Mouse (Mus musculus): ENCODE data around the gene Hist1h4i.

Hist1h4i gene

DNA sequence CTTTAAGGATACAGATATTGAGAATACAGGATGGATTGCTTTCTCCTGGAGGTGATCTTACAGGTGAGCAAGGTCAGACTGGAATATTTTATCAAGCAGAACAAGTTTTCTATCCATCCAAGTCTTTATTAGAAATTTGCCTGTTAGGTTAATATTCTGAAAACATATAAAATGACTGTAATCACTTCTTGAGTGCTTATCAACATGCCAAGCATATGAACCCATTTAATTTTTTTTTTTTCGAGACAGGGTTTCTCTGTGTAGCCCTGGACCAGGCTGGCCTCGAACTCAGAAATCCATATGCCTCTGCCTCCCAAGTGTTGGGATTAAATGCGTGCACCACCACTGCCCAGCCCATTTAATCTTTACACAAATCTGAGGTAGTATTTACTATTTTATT, 4.2 kb downstream of the Hist1h4i start:
- no peak for DNase-seq (ENCODE audit: extremely low spot score)

DNA sequence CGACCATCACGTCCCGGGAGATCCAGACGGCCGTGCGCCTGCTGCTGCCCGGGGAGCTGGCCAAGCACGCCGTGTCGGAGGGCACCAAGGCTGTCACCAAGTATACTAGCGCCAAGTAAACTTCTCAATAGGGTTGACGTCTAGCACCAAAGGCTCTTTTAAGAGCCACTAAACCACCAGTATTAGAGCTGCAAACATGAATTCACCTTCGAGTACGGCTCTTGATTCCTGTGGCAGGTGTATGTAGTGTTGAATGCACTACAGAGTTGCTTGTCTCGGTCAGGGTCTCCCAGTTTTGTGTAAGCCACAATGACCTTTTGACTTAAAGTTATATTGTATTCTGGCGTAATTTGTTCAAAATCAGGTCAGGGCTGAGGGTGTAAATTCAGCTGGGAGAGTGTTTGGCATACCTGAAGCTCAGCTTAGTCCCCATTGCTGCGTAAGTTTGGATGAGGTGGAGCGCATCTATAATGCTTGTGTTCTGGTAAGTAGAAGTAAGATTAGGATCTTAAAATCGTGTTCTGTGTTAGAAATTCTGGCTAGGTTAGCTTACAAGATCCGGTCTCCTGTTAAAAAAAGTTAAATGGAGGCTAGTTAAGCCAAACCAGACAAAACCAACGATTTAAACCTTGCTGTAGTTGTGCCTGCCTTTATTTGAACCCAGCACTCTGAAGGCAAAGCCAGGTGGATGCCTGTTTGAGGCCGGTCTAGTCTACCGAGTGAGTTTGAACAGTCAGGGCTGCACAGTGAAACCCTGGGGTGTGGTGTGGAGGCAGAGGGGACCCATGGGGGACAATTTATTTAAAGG, 4.8 kb downstream of the Hist1h4i start:
- DNase-seq (ENCODE audit: extremely low spot score), result peak; percentile 82

DNA sequence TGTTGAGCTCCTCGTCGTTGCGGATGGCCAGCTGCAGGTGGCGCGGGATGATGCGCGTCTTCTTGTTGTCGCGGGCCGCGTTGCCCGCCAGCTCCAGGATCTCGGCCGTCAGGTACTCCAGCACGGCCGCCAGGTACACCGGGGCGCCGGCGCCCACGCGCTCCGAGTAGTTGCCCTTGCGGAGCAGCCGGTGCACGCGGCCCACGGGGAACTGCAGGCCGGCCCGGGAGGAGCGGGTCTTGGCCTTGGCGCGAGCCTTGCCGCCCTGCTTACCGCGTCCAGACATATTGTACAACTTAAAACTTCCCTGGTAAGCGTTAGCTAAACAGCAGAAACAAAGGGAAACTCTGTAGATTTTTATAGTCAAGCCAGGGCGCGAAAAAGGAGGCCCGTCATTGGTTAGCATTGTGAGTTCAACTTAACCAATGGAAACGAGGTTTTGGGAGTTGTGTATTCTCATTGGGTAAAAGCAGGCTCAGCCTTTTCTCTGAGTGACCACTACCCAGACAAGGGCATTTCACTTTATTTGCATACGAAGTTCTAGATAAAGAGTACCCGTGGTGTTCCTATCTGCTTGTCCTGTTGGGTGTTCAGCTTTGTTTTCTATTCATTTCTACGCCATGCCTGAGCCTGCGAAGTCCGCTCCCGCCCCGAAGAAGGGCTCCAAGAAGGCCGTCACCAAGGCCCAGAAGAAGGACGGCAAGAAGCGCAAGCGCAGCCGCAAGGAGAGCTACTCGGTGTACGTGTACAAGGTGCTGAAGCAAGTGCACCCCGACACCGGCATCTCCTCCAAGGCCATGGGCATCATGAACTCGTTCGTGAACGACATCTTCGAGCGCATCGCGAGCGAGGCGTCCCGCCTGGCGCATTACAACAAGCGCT, 5.7 kb downstream of the Hist1h4i start, which contains the start of the genes Hist1h2ah and Hist1h2bk:
Gene Hist1h2ah (minus strand): TSS at position 302 of the 882 bp plus-strand sequence.
Gene Hist1h2bk (plus strand): TSS at position 604 of the 882 bp plus-strand sequence.
- peak; percentile 97 for DNase-seq (ENCODE audit: extremely low spot score)

DNA sequence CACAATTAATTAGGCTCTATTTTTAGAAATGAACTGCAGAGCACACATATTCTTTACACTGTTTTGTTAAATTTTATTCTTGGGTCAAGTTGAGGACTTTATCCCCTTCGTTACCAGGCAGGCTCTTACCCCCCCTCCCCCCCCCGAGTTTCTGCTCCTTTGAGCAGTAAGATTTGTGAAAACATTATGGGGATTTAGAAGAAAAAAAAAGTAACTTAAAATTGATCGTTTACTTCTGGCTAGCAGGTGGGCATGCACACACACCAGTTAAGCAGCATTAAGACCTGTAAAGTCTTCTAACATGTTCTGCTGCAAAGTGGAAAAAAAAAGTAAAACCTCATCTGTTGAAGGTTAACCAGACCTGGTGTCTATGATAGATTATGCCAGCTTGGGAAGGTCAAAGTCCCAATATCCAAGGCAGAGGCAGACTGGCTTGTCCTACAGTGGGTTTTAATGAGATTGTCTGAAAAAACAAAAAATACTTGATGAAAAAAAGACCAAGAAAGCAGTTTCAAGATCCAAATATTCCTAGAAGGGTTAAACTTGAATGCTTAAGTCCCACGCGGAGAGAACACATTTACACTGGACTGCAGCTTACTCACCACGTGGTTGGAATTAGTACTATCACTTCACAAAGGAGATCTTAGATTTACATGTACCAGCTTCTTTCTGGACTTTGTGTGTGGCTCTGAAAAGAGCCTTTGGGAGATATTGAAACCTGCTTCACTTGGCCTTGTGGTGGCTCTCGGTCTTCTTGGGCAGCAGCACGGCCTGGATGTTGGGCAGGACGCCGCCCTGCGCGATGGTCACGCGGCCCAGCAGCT, 6.5 kb downstream of the Hist1h4i start:
- DNase-seq (ENCODE audit: extremely low spot score), result peak; percentile 74

DNA sequence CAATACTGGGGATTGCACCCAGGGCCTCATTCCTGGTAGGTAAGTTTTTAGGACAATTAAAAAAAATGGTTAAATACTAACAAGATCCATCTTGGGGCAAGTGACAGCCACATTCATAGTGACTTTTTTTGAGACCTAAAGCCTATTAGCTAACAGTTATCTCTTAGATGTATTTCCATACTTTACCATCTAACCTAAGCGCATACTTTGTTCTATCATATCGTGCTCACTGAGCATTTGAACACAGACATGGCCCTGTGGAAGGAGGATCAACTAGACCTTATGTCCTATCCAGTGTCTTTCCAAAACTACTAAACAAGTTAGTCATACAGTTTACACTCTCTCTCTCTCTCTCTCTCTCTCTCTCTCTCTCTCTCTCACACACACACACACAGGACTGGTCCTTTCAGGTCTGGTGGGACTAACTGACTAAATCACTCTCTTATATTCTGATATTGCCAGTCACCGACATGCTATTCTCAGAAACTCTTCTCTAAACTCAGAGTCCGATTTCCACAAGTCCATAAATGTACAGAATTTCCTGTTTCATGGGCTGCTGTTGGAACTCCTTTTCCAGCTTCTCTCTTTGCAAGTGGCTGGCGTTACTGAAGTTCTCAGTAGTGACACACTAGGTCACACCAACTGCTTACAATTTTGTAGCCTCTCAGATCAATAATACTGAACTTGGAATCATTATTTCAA, 7.3 kb downstream of the Hist1h4i start:
- peak; percentile 64 for DNase-seq (ENCODE audit: extremely low spot score)

DNA sequence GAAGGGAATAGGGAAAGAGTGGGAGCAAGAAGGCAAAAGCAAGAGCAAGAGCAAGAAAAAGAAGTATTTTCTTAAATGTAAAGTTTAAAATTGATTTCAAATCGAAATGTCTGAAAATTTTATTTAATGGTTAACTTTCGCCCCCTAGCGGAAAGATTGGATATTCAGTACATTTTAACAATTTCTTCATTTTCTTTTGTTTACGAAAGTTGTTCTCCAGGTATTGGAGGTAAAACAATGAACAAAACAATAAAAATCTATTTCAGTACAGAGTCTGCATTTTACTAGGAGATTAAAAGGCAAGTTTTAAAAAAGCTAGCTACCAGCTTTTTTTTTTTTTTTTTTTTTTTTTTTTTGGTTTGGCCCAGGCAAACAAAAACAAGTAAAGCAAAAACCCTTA, 10.7 kb downstream of the Hist1h4i start:
- DNase-seq (ENCODE audit: extremely low spot score), result no peak

DNA sequence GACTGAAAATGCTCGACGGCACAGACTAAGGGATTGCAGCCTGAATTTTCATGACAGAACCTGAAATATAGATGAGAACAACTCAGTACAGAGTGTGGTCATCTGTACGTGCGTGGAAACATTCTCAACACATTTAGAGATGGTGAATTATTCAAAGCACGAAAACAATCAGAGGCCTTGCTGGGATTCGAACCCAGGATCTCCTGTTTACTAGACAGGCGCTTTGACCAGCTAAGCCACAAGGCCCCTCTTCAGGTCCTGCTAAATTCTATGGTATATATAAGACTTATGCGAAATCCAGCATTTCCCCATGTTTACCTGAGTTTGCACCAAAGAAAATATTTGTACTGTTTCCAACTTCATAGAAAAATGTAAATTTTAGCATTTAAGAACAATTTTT, 11.2 kb downstream of the Hist1h4i start:
- DNase-seq (ENCODE audit: extremely low spot score), result peak; percentile 74

DNA sequence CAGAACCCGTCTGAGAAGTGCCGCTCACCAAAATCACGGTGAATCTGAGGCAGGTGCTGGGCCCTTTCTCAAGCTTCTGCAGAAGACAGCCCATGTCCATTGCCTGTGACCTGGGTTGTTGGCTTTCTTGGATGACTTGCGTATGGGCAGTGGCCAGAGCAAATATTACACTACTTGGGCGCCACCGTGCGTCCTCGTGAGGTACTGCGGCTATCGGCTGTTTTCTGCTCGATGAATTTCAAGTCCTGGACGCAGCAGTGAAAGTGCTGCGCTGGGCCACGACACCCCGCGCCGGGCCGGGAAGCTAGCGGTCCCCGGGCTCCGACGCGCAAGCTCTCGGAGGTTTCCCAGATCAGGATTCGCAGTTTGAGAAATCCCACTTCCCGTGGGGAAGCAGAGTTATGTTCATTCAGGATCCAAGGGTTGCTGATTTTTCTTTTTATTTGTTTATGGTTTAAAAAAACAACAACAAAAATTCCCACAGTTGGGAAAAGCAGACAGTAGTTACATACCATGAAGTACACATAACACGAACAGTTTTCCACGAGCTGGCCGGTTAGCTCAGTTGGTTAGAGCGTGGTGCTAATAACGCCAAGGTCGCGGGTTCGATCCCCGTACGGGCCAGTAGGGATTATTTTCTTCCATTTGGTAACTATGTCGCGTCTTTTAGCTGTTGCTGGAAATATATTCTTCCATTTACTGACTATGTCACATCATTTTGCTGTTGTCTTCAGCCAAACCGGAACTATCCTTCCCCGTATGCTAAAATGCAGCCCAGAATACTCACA, 12.3 kb downstream of the Hist1h4i start:
- DNase-seq (ENCODE audit: extremely low spot score), result peak; percentile 96

DNA sequence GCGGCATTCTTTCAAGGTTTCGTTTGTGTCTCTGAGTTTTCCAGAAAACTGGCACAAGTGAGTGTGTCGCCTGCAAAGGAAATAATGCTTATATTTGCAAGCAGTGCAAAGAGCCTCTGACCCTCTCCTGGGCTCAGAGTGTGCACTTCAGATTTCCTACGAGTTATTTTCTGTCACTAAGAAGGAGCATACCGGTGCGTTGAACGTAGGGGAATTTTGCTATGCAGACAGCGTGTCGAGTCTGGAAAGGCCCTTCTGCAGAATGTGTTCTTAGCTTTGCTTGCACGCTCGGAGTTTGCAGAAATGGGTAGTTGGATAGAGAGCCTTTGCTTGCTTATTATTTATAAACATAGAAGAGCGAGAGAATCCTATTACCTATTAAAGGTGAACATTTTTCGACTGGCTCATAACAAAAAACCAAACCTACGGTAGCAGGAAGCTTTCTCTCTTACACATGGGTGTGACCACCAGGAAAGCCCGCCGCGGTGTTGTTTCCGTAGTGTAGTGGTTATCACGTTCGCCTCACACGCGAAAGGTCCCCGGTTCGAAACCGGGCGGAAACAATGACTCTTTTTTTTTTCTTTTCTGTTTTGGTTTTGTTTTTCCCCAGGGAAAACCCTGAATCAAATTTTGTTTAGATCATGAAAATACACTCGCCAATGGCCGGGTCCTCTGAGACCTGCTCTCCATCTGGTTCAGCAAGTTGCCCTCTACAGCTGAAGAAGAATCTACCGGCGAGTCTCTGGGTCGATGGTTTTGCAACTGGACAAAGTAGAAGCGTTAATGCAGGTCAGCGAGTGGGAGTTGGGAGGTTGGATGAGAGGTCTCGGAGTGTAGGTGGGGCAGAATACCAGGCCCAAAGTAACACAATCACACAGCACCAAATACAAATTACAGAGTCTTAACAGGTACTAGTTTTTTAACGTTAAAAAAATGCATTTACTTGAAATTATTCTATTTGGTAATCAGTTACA, 14.8 kb downstream of the Hist1h4i start:
- DNase-seq (ENCODE audit: extremely low spot score), result peak; percentile 93

DNA sequence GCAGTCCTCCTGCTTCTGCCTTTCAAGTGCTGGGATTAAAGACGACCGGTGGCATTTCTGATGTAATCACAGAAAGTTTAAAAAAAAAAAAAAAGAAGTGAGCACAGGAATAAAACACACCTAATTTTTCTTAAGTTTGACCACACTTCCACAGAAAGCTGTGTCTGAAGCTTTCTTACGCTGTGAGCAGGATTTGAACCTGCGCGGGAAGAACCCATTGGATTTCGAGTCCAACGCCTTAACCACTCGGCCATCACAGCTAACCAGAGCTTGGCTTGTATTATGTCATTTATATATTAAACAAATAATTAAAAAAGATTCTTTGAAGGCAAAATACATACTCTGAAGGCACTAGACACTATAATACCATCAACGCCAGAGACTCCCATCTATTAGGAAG, 18.9 kb downstream of the Hist1h4i start:
- DNase-seq (ENCODE audit: extremely low spot score), result peak; percentile 90

DNA sequence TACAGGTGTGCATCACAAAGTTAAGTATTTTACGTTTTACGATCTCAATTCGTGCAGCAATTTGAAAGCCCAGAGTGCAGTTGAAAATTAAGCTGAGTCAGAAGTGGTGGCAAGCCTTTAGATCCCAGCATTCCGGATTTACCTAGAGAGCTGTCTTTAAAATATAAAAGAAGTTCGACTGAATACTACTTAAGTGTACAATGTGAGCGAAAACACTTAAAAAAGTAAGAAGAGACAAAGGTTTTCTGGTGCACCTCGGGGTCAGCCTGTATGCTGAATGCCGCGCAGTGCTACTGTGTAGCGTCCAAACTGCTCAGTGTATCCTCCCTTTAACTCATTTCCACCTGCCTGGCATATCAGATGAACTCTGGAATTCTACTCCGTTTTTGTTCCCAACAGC, 19.6 kb downstream of the Hist1h4i start:
- peak; percentile 63 for DNase-seq (ENCODE audit: extremely low spot score)

DNA sequence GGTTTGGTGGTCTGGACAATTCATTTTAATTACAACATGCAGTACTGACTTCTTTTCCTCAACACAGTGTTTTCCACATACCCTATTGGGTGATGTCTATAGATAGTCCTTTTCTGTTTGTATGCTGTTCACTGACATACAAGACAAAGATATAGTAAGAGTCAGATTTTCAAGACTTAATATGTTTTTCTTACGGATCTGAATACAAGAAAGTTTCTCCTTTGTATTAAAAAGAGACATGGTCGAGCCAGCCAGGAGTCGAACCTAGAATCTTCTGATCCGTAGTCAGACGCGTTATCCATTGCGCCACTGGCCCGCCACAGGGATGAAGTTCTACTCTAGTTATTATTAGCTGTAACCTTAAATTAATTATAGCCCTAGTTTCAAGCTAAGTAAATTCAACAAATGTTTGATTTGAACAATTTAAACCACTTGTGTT, 20.2 kb downstream of the Hist1h4i start:
- DNase-seq (ENCODE audit: extremely low spot score), result peak; percentile 86

DNA sequence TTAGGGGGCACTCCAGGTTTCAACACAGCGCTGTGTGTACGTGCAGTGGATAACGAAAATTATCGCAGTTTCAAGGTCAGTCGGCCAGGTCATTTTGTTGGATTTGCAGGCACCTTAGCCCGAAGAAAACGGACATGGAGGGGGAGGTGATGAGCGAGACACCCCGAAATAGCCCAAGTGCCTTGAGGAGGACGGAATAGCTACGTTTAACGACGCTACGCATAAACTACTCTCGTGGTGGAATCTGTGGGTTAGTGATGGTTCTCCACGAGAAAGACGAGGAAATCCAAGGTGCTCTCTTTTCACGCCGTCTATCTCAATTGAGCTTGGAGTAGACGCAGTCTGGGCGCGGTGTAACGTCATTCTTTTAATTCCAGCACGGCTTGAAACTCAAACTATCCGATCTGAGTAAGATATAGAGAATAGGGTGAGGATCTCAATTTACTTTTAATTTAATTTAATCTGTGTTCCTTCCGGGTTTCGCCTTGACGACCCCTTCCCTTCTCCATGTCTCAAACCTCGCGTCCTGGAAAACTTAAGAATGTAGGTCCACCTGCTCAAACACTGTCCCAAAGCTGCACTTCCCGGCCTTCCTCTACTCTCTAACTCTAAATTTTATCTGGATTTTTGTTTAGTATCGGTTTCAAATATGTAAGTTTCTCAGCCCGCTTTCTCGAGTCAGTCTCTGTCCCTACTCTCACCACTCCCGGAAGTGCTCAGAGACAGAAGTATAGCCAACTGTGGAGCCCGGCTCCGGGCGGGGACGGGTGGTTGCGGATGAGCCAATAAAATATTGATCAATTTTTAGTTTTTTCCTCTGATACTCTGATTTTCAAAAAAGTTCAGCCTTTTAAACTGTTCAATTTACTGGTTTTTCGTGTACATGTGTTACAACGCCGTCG, 21.0 kb downstream of the Hist1h4i start:
- DNase-seq (ENCODE audit: extremely low spot score), result peak; percentile 57

DNA sequence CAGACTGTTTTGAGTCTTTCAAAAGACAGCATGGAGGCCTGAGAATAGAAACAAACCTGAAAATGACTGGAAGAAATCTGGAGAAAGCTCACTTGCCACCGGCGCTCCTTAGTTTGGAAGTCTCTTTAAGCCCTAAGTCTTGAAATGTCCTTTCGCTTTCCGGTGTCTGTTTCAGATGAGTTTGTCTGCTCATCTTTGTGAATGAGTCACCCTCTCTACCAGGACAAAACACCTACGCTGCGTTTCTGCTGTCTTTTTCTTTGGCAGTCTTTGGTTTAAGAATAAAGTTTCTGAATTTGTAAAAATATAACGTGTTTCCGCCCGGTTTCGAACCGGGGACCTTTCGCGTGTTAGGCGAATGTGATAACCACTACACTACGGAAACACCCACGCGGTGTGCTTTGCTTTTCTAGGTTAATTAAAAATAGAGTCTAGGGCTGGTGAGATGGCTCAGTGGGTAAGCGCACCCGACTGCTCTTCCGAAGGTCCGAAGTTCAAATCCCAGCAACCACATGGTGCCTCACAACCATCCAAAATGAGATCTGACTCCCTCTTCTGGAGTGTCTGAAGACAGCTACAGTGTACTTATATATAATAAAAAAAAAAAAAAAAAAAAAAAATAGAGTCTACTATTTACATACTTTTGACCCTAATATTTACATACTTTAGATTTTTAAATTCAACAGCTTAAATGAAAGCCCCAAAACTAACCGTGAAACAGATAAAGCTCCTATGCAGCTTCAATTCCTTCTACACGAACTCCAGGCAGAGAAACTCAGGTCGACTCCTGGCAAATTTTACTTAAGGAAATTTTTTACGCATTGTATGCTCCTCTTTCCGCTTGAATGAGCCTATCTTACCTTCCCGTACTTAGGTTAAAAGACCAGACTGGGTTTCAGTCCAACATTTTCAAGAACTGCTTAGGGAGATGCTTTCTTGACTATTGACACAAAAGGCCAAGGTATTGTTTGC, 25.4 kb downstream of the Hist1h4i start:
- peak; percentile 97 for DNase-seq (ENCODE audit: extremely low spot score)

DNA sequence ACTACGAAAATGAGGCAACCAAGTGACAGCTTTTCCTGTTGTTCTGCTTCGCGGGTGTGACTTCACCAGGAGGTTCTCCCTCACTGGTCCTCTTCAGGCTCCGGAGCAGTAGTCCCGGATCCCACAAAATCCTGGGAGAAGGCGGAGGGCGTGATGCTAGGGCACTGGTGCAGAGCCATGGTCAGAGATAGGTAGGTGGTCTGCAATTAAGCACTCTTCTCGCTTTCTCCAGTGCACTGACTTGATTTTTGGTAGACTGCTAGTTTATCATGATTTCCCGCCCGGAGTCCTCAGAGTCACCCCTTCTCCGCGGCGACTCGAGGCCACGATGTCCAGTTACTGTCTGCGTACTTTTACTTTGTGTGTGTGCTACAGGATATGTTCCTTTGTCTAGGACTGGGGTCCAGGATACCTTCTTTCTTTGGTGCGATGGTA, 26.7 kb downstream of the Hist1h4i start:
- peak; percentile 43 for DNase-seq (ENCODE audit: extremely low spot score)

DNA sequence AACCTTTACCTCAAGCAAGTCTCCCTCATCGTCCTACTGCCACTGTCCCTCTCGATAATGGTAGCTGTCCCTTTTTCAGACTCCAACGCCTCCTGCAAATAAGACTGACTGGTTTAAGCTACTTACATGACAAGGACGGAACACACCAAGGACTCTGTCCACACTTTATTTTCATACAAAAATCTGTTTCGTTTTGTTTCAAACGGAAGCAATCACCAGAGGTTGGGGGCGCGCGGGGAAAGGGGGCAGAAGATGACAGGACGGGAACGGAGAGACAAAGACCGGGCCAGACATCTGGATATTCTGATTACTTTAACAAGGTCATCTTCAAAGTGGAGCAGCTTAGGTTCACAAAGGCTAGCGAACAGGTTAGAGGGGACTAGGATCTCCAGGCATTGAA, 27.4 kb downstream of the Hist1h4i start:
- peak; percentile 50 for DNase-seq (ENCODE audit: extremely low spot score)

DNA sequence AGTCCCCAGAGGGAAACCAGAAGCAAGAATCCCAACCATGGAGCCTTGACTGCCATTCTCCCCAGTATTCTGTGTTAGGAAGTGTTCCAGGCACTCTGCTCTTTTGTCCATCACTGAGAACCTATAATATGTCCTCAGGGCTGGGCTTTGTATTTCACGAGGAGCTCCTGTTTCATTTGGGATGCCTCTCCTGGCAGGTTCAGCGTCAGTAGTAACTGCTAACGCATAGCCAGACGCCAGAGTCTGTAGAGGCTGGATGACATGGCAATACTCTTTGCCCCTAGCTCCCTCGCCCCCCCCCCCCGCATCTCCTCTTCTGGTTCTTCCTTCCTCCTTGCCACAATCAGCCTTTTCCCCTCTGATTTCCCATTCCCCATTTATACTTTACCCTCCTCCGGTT, 31.5 kb downstream of the Hist1h4i start, which contains the start of gene Prss16:
Gene Prss16 (minus strand): TSS at position 101 of the 400 bp plus-strand sequence.
- DNase-seq (ENCODE audit: extremely low spot score), result no peak

Data from embryo, embryonic 9.5 days (tissue).